Mouse (Mus musculus) liver, postnatal 0 days (tissue): ENCODE measurements around the gene 1700029P11Rik.

ENCODE experiments used
- CTCF ChIP-seq: sonication (generic); IDR thresholded peaks from 2 replicates; pipeline ENCODE4 v1.5.1; 2016; ENCODE audit warnings: antibody characterized with exemption, low read depth
- EP300 ChIP-seq: IDR thresholded peaks from 2 replicates; pipeline ENCODE4 v1.6.1; 2016; ENCODE audit warnings: antibody characterized with exemption, low read depth, mild to moderate bottlenecking

- TF ChIP-seq EP300 = no peak
- TF ChIP-seq CTCF = peak; percentile 42
Observed at GRCm38 (mm10) chr15:81941010-81941409, 39.3 kb upstream of the 1700029P11Rik start.
